Mouse (Mus musculus) Muller cell, postnatal 12 days (primary cell): Measurements from ENCODE around the gene Utp20.
"Not testable (repeated sequence)": the region's sequence is repeated elsewhere in the genome, so short reads cannot be mapped to it uniquely, and the experiment has no call there.

Source experiments
- DNase-seq: peaks from one replicate; pipeline ENCODE4 v3.0.0-alpha.2; 2015; ENCODE audit errors: inconsistent ontology term

Gene Utp20

DNA sequence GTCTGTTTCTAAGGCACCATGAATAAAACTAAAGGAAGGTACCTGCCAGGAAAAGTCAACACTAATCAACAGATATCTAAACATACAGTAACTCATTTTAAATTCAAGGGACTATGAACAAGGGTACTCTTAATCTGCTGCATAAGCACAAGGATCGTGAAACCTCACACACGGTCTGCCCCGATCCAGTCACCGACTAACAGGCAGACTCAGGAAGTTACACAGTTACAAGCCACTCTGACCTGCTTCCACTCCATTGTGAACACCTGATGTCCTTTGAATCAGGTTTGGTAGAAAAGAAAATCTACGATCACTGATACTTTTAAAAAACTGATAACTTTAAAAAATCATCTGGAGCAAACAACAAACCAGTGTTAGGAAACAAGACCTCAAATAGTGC is 42.7 kb downstream of the Utp20 start:
- no peak for DNase-seq

DNA sequence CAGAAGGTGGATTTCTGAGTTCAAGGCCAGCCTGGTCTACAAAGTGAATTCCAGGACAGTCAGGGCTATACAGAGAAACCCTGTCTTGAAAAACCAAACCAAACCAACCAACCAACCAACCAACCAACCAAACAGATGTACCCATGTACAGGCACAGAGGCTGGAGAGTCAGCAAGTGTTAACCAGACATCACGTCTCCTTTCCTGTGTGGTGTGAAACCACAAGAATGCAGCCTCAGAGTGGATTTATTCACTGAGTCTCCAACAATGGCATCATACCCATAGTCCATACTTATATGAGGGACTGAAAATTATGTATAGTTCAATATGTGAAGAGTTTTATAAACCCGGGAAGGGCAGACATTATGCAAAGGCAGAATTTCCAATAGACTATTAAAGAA is 43.5 kb downstream of the Utp20 start:
- DNase-seq, result not testable (repeated sequence)

DNA sequence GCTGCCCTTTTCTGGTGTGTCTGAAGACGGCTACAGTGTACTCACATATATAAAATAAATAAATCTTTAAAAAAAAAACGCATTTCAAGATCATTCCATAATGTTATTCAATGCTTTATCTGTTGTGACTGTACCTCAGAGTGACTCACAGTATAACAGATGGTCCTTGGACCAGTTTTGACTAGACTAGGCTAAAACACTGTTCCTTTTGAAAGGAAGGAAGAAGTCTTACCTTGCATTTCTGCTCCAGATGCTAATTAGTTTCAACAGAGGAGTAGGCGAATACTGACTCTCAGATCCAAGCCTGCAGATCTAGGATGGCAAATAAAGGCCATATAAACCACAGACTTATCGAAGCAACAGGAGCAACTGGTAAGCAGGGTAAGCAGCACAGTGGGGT is 45.9 kb downstream of the Utp20 start:
- no peak for DNase-seq

DNA sequence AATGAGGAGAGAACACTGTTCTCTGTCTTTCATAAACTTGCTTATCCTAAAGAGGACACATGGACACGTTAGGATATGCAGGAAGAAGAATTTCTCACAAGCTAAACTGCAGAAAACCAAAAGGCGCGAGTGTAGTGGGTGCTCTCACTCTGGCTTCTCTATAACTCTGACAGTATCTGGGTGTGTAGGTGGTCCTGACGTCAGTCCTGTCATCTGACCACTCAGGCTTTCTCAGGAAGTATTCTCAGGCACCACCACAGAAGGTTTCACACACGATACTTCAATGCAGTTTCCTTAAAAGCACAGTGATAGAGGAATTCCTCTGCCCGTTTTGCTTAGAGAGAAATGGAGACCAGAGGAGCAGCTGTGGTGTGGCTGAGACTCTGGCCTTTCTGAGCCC is 50.4 kb downstream of the Utp20 start:
- no peak for DNase-seq

DNA sequence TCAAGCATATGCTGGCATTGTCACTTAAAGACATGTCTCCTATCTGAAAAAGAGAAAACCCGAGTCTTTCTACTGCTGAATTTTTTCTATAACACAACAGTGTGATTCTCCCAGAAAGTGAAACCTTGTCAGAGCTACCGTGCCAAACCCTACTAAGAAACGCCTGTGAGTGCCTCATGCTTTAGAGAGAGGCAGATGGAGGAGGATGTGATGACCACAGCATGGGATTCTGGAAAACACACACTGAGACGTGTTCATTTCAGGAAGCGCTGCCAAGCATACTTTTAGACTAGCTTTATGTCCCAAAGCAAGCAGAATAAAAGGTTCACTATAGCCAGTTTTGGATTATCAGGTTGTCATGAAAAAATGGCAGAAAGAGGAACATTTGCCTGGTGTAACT is 53.6 kb downstream of the Utp20 start:
- not testable (repeated sequence) for DNase-seq

DNA sequence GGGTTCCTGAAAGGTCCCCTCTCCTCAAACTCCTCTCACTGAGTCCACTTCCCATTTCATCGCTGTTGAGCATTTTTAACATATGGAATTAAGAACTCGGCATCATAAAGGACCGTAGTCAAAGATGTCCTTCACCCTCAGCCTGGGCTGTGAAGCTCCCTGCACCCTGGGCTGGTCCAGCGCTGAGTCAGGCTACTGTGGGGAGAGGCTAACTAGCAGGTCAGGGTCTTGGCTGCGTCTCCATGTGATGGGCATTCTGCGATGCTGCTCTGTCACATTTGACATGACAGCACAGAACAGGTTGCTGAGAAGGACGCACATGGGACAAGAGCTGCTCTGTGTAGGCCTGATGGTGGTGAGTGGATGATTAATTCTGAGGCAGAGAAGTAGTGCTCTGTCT is 56.9 kb downstream of the Utp20 start:
- no peak for DNase-seq

DNA sequence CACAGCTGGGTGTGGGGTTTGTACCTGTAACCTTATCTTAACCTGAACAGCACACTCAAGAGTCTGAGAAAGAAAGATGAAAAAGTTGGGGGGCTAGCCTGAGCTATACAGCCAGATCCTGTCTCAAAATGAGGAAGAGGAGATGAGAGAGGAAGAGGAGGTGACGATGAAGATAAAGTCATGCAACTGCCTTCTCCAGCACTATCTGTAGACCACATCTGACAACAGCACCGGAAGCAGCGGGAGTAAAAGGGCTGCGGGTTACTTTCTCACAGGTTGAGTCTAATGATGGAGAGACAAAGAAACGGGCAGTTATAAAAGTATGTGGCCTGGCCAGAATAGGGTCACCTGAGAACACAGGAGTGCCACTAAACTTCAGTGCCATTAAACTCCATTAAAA is 57.6 kb downstream of the Utp20 start:
- no peak for DNase-seq

DNA sequence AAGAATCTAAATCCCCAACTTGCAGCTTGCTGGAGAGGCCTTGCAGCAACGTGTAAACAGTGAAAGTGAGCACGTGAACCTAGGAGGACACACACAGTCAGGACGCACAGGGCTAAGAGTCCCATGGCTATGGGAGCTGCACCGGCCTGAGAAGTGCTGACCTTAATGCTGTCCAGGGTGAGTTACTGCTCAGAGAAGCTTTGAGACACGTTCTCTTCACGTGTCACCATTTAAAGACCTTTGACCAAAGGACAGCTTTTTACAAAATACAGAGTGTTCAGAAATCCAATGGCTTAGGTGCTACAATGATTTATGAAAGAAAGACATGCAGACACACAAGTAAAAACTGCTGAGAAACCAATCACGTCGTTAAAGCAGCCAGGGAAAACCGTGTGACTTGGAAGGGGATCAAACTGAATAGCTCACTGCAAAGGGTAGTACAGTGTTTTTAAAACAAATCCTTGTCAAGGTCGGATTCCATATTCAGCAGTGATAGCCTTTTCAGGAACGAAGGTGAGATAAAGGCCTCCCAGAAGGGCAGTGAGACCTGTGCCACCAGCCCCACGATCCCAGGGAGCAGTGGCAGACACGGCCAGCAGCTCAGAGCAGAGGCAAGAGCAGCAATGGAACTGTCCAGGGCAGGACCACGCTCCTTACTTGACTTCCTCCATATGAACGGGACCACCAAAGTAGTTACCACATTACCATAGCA is 61.0 kb downstream of the Utp20 start:
- no peak for DNase-seq

DNA sequence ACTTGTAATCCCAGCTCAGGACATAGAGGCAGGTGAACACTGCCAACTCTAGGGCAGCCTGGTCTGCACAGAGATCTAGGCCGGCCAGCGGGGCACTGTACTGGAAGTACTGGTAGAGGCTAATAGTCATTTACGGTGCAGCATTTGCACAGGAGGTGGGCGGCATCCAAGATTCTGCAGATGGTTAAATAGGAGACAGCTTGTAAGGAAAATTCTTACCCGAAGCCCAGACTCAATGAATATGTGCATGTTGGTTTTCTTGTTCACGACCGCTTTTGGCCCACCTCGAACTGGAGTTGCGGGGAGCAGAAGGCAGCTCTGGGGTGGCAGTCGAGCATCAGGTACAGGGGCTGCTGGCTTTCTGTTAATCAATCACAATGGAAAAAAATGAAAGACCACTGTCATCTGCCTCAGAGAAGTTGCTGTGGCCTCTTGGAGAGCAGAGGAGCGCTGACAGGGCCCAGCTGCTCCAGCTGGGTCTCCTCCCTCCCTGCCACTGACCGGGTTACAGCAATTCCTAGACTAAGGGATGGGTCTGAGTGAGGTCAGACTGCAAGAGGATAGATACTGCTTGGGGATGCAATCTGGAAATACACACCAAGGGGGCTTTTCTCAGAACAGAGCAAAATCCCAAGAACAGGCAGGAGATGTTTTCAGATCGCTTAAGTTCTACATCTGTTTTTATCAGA is 64.9 kb downstream of the Utp20 start:
- no peak for DNase-seq

DNA sequence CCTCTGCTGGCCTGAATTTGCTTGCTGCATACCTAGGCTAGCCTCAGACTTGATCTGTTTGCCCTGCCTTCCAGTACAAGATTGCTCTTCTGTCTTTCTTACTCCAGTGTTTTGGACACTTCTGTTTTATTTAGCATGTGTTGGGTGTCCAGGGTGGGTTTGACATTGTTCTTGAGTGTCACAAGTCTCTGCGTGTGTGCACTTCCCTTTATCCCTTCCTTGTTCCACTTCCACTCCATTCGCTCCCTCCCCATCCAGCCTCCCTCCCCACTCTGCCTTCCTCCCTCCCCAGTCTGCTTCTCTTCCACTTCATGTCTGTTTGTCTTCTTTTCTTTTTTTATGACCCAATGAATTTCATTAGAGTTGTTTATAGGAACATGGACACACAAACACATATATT is 85.2 kb downstream of the Utp20 start:
- DNase-seq, result no peak

DNA sequence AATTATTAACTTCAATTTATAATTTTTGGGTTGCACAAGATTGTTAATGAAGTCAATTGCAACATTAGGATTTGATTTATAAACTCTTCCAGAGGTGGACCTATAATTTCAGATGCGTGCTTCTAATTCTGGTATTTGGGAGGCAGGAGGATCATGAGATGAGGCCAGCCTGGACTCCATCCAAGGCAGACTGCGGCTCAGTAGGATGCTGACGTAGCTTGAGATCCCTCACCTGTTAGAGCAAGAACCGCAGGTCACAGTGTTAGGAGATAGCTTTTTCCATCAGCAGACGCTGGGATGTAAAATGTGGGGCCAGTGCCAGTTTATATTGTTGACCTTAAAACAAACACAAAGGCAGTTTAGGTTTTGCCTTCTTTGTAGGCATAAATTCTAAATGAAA is 85.8 kb downstream of the Utp20 start:
- DNase-seq, result no peak

DNA sequence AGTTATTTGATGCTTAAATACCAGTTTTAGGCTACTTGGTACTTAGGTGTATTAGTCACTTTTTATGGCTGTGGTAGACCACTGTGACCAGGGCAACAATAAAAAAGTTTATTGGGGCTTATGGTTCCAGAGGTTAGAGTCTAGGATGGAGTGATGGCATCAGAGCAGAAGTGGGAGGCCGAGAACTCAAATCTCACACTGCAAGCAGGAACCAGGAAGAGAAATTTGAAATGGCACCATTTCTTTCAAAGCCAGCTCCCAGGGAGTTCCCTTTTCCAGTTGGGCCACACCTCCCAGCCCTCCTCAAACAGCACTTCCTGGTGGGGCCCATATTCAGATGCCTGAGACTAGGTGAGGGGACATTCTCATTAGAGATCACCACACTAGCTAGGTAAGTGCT is 86.8 kb downstream of the Utp20 start:
- DNase-seq, result no peak

DNA sequence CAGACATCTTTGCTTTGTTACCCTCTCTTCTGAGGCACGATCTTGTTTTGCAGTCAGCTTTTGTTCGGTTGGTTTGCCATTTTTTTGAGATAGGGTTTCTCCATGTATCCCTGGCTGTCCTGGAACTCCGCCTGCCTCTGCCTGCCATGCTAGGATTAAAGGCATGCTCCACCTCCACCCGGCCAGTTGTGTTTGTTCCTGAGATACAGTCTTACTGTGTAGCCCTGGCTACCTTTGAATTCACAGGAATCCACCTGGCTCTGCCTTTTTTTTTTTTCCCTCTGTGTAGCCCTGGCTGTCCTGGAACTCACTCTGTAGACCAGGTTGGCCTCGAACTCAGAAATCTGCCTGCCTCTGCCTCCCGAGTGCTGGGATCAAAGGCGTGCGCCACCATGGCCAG is 87.5 kb downstream of the Utp20 start:
- DNase-seq, result not testable (repeated sequence)

DNA sequence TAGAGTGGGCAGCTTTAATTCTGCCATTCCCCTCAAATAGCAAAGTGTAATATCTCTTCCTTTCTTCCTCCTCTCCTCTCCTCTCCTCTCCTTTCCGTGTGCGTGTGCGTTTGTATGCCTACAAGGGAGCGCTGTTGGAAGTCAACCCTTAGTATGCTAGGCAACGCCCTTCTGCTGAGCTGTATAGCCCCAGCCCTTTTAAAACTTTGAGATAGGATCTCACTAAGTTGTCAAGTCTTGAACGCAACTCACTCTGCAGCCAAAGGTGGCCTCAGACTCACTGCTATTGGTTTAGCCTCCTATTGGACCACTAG is 94.3 kb downstream of the Utp20 start:
- DNase-seq, result no peak

DNA sequence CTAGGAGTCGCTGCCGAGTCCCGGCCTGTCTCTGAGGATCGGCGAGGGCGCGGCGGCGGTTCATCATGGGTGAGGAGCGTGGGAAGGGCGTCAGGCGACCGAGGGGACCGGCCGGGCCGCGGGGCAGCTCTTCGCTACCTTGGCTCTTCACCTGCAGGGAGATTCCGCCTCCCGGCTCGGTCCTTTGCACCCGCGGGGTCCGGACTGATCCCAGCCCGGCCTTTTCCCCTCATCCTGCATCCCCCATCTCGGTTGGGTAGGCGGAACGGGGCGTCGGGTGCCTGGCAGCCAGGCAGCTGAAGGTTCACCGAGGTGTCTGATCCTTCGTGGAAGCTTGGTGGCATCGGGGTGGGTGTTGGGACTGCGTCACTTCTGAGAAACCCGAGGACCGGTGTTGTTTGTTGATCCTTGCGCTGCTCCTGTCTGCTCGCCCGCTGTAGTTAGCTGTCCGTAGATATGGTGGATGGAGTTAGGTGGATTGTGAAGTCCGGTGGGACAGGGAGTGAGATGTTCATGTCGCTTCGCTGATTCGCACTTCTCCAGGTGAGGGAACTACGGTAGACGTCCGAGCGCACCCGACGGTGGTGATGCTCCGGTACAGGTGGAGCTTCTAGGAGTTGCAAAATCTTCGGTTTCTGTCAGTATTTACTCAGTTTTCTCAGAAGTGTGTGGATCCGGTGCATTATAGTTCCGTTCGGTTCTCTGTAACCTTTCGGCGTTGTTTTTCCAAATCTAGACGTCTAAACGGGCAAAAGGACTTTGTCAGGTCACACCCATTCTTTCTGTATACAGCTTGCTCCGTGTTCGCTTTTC is 94.9 kb downstream of the Utp20 start:
- no peak for DNase-seq

DNA sequence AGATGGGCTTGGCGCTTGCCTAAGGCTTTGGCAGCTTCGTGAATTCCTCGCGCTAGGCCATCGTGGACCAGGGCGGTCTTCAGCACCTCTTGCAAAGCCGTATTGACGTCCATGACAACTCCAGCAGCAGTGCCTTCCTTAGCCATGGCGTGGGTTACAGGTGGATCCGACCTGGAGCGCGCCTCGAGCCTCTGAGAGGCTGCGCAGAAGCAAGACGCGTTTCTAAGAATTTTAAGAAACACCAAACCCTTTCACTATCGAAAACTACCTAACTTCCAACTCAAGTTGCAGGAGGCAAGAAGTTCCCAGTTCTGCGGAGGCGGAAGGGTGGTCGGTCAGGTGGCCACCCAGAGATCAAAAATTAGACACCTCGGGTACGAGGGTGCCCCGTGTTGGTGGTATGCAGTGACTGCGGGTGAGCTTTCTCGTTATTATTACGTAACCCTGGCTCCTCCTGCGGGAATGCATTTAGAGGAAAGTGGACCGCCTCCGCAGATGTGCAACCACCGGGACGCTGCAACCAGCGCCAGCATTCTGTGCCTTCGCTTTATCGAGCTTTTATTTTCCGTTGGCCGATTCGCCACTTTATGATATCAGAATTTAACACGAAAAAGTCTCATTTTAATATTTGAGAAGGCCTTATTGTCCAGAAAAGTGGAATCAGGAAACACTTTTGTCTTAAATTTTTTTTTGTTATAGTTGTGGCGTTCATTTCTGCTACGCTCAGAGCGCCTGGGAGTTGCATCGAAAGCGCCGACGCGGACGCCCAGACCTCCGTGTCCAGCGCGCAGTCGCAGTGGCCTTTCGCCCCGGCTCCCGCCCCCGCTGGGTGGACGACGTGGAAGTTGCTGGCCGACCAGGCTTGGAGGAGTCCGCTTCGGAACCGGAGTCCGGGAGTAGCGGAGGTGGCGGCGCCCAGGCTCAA is 95.8 kb downstream of the Utp20 start, which contains the start of gene Arl1:
Arl1 (plus strand) TSS at position 288 of the 925 bp plus-strand sequence.
- peak; percentile 98 for DNase-seq

DNA sequence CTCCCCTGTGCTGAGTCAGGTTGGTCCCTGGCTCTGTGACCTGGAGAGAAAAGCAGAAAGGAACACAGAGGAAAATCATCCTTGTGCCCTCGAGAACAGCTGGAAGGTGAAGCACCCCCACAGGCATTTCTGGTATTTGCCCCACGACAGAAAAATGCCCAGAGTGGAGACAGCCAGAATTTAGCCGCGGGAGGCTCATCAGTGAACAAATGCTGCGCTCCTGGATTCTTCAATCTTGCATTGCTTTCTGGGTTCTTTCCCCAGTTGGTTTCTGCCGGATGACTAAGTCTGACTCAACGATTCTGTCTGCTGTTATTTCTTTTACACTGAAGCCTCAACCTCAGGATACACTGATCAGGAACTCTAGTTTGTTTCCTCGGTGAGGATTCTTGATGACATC is 98.4 kb downstream of the Utp20 start:
- peak; percentile 85 for DNase-seq

DNA sequence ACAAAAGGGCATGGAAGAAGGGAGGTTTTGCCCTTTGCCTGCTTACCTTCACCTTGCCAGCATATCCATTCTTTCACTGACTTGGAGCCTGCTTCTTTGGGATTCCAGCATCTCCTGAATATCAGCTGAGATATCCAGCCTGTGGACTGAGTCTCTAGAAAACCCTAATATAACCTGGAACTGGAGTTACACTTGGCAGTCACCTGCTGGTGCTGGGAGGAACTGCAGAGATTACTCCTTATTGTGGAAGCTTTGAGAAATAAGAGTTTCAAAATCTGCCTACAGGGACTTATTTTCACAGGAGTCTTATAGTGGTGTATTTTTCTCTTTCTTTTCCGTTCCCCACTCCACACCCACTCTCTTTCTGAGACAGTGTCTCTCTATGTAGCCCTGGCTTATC is 99.5 kb downstream of the Utp20 start:
- DNase-seq, result no peak

DNA sequence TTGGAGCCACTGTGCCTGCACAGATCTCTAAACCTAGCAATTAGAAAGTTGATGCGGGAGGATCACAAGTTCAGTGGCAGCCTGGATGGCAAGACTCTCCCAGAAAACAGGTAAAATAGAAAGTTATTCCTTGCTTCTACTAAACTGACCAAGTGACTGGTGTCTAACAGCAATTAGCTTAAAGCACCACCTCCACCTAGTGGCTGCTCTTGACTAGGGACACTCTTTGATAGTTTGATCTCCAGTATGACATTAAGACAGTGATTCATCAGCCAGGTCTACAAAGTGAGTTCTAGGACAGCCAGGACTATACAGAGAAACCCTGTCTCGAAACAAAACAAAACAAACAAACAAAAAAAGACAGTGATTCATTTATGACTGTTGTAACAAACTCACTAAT is 101.3 kb downstream of the Utp20 start:
- peak; percentile 25 for DNase-seq

DNA sequence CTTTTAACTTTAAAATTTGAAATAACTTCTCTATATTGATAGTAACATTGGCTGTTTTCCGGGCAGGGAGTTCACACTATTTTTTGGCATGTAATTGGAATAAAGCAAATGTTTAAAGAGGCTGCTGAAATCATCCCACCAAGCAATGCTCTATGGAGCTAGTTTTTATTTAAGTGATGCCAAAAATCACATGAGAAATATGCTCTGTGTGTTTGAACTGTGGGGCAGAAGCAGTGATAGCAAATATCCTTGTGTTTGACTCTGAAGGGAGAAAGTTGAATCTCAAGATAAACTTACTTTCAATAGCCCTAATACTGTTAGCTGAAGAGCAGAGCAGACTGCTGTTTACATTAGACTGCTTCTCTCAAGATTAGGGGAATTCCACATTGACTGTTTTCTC is 107.0 kb downstream of the Utp20 start:
- DNase-seq, result no peak

DNA sequence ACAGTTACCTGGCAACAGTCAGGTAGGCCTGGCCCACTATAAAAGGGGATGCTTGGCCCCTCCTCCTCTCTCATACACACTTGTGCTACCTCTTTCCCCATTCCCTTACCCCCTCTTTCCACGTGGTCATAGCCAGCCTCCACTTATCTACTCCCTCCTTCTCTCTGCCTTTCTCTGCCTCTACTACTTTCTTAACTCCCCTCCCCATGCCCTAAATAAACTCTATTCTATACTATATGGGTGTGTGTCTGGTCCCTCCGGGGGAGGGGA is 108.9 kb downstream of the Utp20 start:
- DNase-seq, result no peak
